Mouse (Mus musculus): Measurements from ENCODE around the gene 4930469K13Rik.

4930469K13Rik gene

GRCm38 (mm10) chr11:33972114-33972513, 126.2 kb downstream of the 4930469K13Rik start:
- no peak for DNase-seq

GRCm38 (mm10) chr11:33969199-33969598, 129.2 kb downstream of the 4930469K13Rik start:
- no peak for DNase-seq

DNA sequence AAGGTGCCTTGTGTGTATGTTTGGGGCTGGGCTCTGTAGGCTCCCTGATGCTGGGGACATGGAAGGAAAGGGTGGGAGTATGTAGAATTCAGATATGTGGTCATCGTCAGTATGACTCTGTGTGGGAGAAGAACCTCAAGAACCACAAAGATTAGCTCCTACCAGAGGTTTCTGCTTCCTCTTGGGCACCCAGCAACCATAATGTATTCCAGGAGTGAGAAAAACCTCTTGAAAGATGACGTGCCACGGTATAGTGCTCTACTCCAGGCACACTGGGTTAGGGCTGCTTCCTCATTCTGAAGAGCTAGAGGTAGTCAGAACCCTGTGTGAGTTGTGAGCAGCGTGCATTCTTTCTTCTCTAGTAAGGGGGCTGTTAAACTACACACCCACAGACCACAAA, 130.6 kb downstream of the 4930469K13Rik start:
- DNase-seq, result no peak

GRCm38 (mm10) chr11:33965380-33965779, 133.0 kb downstream of the 4930469K13Rik start:
- no peak for DNase-seq

DNA sequence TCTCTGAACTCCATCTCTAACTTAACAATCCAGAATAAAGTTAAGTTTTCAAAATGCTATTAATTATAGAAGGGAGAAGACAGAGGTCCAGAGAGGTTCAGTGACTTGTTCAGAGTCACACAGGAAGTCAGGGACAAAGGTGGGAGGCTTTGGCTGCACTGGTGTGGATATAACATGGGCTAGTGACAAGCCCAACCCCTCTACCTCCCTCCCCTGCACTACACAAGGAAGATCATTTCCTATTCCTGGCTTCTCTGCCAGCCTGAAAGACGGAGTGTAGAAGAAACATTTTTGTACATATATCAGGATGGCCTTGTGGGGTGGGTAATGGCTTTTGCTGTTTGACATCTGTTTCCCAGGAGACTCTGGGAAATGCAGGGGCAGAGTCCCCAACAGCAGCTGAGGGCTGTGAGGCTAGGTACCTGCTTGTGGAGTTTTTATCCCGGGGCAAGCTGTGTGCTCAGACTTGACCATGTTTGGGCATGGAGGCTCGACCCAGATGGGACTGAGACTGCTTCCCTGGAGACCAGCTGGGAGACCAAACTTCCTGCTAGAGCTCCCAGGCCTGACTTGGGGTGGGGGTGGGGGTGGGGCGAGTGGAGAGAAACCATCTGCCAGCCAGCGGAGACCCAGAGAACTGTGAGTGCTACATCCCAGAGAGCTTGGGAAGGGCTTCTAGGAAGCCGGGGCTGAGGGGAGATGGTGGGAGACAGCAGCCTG, 135.5 kb downstream of the 4930469K13Rik start, which contains the start of gene Kcnmb1:
Gene Kcnmb1, plus strand, starts transcription at position 326 of the 720 bp plus-strand sequence.
- DNase-seq, result no peak

GRCm38 (mm10) chr11:33962178-33962577, 136.2 kb downstream of the 4930469K13Rik start:
- DNase-seq, result no peak

DNA sequence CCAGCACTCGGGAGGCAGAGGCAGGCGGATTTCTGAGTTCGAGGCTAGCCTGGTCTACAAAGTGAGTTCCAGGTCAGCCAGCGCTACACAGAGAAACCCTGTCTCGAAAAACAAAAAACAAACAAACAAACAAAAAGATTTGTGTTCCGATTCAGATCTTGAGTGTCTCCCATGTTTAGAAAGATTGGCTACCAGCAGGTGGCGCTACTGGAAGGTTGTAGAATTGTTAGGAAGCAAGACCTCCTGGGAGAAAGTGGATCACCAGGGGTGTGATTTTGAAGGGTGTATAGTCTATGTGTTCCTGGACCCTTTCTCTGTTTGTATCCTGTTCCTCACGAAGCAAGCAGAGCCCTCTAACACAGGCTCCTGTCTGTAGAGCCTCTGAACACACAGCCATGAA, 139.6 kb downstream of the 4930469K13Rik start:
- no peak for DNase-seq

GRCm38 (mm10) chr11:33957595-33957994, 140.8 kb downstream of the 4930469K13Rik start:
- DNase-seq, result no peak

- no peak for DNase-seq
These were observed 141.7 kb downstream of the 4930469K13Rik start for GRCm38 (mm10) chr11:33956623-33957022.

DNA sequence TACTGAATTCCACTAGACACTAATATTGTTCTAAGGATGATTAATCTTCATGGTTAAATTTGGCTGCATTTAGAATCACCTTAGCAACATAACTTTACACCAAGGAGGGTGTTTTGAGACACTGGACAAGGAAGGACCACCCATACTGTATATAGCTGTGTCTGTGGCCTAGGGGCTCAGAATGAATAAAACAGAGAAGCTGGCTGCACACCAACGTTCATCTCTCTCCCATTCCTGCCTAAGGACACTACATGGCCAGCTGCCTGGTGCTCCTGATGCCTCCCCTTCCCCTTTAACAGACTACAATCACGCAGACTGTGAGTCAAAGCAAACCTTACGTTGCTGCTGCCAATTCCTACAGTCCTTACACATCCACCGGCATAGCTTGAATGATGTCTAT, 142.4 kb downstream of the 4930469K13Rik start:
- DNase-seq, result no peak

- no peak for DNase-seq
These were observed 146.4 kb downstream of the 4930469K13Rik start for GRCm38 (mm10) chr11:33951684-33952625.

- no peak for DNase-seq
These were observed 147.2 kb downstream of the 4930469K13Rik start for GRCm38 (mm10) chr11:33951155-33951554.

- no peak for DNase-seq
These were observed 151.9 kb downstream of the 4930469K13Rik start for GRCm38 (mm10) chr11:33946501-33946900.

DNA sequence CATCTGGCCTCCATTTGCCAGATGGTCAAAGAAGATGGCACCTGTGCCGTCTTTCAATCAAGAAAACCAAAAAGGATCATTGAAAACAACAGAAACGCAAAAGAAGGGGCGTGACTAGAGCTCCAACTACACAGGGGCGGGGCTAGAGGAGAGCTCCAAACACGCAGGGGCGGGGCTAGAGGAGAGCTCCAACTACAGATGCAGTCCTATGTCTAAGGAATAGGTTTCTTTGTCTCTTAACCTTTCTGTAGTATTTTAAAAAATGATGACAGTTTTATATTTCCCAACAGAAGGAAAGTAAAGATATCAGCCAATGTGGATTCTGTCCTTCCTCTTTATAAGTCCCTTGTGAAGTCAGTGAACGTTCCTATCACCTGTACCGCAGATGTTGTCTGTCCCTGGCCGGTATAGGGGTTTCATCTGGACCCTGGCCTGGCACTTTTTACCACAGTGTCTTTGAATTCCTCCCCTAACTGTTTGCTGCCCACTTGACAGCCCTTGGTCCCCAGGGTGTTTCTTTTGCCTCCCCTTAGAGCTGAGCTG, 153.5 kb downstream of the 4930469K13Rik start:
- no peak for DNase-seq

GRCm38 (mm10) chr11:33944067-33944785, 154.1 kb downstream of the 4930469K13Rik start:
- DNase-seq, result no peak

DNA sequence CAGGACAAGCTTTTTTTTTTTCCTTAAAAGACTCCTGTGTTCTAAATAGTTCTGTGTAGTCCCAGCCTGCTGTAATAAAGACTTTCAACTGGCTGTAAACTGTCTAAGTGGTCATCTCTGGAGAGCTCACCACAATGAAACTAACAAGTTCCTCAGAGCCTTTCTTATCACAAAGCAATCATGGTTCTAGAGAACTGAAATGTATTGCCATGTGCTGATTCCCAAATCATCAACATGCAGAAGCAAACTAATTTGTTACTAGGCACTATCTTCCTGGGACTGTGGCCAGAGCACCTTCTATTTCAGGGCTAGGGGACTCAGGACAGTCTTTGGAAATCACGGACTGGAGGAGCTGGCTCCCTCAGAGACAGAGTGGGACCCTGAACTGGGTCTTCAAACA, 154.8 kb downstream of the 4930469K13Rik start:
- DNase-seq, result no peak

GRCm38 (mm10) chr11:33939456-33940113, 158.8 kb downstream of the 4930469K13Rik start:
- no peak for DNase-seq

GRCm38 (mm10) chr11:33938561-33939274, 159.6 kb downstream of the 4930469K13Rik start:
- DNase-seq, result no peak

- DNase-seq, result no peak
These were observed 160.7 kb downstream of the 4930469K13Rik start for GRCm38 (mm10) chr11:33937641-33938040.

DNA sequence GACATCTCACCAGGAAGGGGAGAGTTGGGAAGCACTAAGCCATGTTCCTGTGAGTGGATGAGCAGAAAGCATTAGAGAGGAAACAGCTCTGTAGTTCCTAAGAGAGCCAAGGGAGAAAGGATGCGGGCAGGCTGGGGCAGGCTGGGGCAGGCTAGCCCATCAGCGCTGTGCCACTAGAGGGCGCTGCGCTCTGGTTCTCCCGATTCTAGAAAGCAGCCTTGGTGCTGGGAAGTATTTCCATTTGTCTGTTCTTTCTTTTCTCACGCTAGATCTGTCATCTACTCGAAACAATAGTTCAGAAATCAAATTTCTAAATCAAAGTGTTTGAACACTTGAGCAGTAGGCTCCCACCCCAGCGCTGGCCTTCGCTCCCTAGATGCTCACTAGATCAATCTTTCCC, 164.1 kb downstream of the 4930469K13Rik start:
- no peak for DNase-seq

DNA sequence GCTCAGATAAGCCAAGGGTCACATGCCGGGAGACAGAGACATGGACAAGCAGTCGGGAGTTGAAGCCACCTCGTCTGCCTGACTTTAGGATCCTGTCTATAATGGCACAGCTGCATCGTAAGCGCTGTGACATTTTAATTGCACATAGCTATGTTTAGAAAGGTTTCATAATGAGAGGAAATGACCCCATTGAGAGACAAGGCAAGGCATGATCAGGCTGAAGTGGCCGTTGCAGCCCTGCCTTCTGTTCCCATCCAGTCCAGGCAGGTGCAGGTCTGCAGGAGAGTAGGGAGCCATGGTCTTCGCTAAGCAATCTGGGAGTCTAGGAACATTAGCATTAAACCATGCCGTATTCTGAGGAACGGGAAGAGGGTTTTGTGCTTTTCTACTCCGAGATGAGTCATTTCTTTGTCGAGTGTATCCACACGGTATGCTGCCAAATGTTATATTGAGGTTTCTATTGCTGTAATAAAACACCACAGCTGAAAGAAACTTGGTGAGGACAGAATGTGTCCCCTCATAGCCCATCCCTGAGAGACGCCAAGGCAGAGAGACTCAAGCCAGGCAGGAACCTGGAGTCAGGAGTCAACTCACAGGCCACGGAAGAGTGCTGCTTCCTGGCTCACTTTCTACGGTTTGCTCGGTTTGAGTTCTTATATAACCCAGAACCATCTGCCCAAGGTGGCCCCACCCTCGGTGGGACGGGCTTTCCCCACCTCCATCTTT, 165.8 kb downstream of the 4930469K13Rik start:
- no peak for DNase-seq

Measured in cerebellum, adult 9-11 months (tissue).